Mouse (Mus musculus) liver, embryonic 14.5 days (tissue): Measurements from ENCODE around the gene Amz1.

Experiments used
- CTCF ChIP-seq: IDR thresholded peaks from 2 replicates; pipeline ENCODE4 v1.5.1; 2016; ENCODE audit warnings: antibody characterized with exemption, low read depth, control low read depth
- EP300 ChIP-seq: IDR thresholded peaks from 2 replicates; pipeline ENCODE4 v1.6.1; 2016; ENCODE audit warnings: antibody characterized with exemption, low read depth

GRCm38 (mm10) chr5:140702618-140703175 lies 21.2 kb upstream of the Amz1 start:
- TF ChIP-seq EP300 = no peak
- TF ChIP-seq CTCF = no peak
